Mouse (Mus musculus): ENCODE results near the gene Shmt2.

DNA sequence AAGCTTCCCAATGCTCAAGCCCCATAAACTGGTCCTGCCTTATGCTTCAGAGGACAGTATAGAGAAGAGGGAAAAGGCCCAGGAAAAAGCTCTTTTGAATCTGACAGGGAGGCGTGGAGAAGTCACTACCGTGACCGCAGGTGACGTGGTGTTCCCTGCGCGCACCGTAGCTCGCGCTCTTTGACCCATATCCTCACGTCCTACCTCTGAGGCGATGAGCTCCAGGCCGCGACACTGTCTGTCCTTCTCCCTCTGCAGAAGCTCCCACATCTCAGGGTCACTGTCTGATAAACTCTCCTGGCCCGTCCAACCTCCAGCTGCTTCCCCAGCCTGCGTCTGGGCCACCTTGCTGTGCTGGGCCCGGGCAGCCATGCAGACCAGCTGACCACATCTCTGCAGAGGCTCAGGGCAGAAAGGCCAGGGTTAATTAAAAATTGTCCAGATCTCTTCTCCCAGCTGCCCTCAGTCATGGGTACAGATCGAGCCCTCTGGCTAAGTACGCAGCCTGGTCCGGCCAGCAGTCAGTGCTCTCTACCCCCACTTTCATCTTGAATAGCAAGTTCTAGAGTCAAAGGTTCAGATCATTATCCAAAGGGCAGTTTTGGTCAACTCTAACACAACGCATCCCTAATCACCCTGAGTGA is 1.4 kb downstream of the Shmt2 start:
- no peak for TF ChIP-seq CTCF (IDR thresholded peaks at IDR 0.05; ENCODE audit: borderline replicate concordance, control insufficient read depth, extremely low read depth, insufficient read depth, low read length, poor library complexity)
- TF ChIP-seq POLR2A (IDR thresholded peaks at IDR 0.05; ENCODE audit: control insufficient read depth, extremely low read depth, insufficient read depth, low read length, poor library complexity): no peak
